Mouse (Mus musculus) ovary, postnatal 36 days (tissue): ENCODE results near the gene Pnldc1.

ENCODE experiments used
- DNase-seq: peaks from one replicate; pipeline ENCODE4 v3.0.0; 2022; ENCODE audit warnings: low spot score, mixed read lengths

The Pnldc1 gene

GRCm38 (mm10) chr17:12857395-12857794 is 52.6 kb downstream of the Pnldc1 start:
- DNase-seq, result no peak

DNA sequence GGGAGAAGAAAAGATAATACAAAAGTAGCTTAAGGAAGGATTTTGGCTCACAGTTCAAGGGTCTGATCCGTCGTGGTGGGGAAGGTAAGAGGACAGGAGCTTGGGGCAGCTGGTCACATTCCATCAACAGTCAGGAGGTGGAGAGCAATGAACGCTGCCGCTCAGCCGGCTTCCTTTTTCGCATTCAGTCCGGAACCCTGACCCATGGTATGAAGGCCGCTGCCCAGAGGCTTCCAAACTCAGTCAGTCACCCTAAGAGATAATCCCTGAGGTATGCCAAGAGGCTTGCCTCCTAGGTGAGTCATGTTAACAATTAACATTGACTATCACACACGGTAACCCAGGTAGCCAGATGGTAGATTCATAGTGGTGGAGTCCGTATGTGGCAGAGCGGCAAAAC is 55.6 kb downstream of the Pnldc1 start:
- DNase-seq, result no peak

DNA sequence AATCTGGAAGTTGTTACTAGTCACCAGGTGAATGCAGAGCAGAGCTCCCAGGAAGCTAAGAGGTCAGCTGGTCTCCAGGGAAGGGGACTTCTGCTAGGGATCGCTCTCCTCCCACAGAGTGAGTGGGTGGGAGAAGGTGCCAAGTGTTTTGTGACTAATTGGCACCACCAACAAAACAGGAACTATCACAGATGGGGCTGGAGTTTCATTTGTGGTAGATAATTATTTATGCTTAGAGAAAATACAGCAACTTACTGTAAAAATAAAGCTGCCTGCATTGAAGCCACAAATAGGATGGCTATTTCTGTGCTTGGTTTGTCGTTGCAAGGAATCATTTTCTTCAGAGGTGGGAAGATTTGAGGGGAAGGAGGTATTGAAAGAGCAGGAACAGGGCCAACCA is 56.2 kb downstream of the Pnldc1 start:
- DNase-seq, result no peak

- no peak for DNase-seq
Measured at GRCm38 (mm10) chr17:12851689-12852088, 58.3 kb downstream of the Pnldc1 start.

GRCm38 (mm10) chr17:12849778-12850382 is 60.1 kb downstream of the Pnldc1 start:
- DNase-seq, result no peak

- no peak for DNase-seq
Measured at GRCm38 (mm10) chr17:12847736-12848135, 62.3 kb downstream of the Pnldc1 start.

- no peak for DNase-seq
Measured at GRCm38 (mm10) chr17:12846474-12846873, 63.6 kb downstream of the Pnldc1 start.

DNA sequence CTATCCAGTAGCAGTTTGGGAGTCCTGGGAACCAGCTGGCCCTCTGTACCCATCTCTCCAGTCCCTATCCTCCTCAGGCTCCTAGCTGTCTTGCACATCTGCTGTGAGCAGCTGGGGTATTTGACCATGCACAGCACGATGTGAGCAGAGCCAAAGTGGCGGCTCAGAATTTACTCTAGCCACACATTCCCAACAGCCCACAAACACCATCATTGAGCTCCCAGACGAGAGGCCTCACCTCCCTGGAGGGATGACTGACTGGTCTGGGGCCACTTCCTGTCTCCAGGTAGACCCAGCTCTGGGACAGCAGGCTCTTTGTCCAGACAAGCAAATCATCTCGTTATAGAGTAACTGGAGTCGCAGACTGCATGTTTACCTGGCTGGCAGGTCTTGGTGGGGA is 64.2 kb downstream of the Pnldc1 start:
- no peak for DNase-seq

- DNase-seq, result no peak
Measured at GRCm38 (mm10) chr17:12844540-12844939, 65.5 kb downstream of the Pnldc1 start.

DNA sequence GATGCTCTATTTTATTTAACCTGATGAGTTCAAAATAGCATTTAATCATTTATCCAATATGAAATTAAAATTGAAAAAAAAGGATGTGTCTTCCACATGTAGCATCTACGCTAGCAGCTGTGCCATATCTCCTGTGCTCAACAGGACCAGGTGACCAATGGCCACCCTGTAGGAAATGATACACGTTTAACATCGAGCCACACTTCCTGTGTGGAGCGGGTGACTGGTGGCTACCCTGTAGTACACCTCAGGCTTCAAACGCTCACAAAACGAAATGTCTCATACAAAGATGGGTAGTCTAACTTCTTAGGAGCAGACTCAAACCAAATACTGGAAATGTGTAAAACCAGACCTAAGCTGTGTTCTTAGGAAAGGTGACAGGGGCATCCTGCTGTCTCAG is 66.2 kb downstream of the Pnldc1 start:
- no peak for DNase-seq

DNA sequence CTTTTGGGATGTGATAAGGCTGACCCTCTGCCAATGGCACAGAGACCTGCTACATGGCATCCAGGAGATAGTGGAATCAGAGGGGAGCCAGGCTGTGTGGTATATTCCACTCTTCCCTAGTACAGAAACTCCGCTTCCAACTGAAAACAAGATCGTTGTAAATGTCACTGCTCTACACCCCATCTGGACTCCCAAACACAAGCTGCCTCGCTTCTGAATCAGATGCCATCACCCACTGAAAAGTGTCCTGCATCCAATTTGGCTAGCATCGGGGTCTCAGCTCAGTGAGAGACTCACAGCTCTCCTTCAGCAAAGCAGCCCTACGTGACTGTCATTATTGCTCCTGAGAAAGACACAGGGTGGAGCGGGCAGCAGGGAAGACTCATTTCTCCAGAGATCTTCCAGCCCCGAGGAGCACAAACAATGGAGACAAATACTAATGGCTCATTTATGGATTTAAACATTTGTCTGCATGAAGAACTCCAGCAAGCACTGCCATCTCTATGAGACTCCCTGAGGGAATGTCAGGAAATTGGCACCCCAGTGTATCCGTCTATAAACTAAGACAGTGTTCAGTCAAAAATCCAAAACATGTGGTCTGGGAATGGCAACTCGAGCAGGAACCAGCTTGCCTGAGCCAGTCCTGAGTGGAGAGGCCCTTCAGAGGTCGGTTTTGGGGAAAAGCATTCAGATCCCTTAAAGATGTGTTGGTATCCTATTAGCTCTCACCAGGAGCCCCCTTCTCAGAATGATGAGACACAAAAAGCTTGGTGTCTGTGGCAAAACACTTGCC is 70.4 kb downstream of the Pnldc1 start:
- DNase-seq, result no peak
